Mouse (Mus musculus): ENCODE data around the gene Mical1.

Gene Mical1

DNA sequence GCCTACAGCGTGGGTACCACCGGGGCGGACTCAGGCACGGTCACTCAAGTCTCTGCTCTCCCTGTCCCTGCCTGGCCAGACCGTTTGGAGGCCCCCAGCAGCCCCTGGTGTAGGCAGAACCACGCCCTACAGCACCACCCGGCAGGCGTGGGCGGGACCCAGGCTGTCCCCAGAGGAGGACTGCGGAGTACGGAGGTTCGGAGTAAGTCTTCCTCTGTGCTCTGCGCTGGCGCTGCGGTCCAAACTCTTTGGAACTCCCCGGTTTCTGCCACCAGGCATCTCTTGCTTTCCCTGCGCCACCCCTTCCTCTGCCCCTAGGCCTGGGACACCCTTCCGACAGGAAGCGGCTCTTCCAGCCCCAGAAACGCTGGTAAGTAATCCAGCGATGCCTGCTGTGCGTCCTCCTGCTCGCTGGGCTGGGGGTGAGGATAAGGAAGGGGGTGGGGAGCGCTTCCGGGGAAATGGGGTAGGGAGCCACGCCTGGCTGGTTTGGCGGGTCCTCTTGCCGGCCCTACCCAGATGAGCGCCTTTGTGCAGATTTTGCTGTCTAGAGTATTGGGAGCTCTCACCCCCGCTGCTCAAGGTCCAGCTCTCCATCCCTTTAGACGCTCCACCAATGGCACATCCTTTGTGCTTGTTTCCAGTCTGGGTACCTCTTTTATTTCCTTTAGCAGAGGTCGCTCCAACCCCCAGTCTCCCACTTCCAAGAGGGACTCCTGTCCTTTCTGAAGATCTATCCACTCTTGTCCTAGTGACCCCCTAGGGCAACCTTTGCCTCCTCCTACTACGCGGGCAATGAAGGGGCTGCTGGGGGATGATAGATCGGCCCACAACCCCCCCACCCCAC lies at the start of gene Mical1:
Mical1 (plus strand) TSS at position 144 of the 847 bp plus-strand sequence.
- DNase-seq (ENCODE audit: low read depth, low spot score) = peak; percentile 83

DNA sequence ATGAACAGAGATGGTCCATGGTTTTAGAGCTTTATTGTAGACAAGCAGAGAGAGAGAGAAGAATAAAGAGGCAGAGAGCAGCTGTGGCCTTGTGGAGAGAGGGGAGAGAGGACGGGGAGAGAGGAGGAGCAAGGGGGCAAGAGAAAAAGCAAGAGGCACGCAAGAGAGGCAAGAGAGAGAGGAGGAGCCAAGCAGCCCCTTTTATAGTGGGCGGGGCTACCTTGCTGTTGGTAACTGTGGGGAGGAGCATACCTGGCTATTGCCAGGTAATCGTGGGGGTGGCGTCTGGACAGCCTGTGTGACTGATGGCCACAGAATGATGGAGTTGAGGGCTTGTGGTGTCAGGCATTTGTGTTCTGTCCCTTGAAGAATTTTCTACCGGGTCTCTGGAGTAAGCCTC lies 49.7 kb upstream of the Mical1 start:
- DNase-seq (ENCODE audit: low read depth, low spot score) = peak; percentile 79

DNA sequence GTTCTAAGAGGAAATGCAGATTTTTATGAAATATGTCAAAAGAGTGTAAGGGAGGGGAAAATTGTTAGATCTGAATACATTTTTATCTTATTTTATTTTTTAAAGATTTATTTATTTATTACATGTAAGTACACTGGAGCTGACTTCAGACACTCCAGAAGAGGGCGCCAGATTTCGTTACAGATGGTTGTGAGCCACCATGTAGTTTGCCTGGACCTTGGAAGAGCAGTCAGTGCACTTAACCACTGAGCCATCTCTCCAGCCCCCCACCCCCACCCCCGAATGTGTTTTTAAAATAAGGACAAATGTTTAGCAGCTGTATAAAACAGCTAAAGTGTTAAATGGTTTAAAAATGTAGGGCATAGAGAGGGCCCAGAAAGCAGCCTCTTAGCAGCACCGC lies 41.5 kb upstream of the Mical1 start:
- DNase-seq (ENCODE audit: low read depth, low spot score) = peak; percentile 88

DNA sequence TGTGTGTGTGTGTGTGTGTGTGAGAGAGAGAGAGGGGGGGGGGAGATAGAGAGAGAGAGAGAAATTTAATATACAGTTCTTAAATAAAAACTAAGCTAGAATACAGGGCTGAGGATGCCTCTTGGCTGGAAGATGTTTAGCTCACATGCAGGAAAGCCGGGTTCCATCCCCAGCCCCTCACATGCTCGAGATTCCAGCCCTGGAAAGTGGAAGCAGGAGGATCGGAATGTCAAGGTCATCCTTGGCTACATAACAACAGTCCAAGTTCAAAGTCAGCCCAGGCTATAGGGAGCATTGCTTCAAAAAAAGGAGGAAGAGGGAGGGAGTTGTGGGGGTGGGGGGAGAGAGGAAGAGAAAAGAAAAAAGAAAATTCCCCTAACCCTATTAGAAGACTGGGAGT lies 41.0 kb upstream of the Mical1 start:
- DNase-seq (ENCODE audit: low read depth, low spot score) = peak; percentile 99

DNA sequence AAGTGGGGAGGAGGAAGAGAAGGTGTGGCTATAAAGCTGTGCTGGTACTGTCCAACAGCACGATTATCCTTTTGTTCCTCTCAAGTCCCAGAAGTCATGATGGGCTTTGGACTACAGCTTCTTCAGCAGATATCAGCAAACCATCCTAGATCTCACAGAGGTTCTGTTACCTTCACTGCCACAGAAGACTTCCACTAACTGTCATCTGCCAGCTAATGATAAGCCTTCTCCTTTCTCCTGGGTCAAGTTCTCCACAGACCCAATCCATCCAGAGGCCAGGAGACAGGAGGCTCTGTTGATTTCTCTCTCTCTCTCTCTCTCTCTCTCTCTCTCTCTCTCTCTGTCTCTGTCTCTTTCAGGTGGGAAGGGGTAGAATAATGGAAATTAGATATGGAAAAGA lies 27.9 kb upstream of the Mical1 start:
- DNase-seq (ENCODE audit: low read depth, low spot score) = no peak

DNA sequence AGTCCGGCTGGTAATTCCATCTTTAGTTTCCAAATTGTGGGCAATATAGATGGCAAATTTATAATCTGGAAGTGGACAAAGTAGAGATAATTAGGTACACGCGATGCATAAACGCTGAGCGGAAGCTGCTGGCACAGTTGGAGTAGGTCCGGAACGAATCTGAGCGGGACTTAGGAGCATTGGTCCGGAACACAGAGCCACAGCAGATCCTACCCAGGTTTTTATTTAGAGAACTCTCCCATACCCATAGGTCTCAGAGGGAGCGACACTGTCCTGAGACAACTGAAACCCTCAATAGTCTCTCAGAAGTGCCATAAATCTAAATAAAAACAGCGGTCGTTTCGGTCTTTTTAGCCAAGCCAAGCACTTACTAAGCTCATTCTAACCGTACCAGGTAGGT lies 26.4 kb upstream of the Mical1 start:
- peak; percentile 66 for DNase-seq (ENCODE audit: low read depth, low spot score)

DNA sequence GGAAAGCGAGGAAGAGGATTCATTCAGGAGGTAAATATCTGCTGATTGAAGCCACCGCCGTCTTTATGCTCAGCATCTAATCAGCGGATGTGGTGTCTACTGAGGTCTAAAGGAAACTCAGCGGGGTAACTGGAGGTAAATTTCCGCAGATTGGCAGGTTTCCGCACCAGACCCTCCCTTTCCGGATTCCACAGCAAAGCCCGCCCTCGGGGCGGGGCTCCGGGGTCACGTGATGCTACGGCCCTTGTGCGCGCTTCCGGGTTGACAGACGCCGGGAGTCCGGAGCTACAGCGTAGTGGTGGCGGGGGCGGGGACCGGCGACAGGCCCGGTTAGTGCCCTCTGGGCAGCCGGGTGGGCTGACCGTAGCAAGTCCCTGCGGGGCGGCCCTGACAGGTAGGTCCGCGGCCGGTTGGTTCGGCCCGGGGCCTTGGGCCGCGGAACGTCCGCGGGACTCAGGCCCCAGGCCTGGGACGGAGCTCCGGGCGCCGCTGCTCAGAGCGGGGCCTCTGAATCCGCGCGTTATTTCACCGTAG lies 25.9 kb upstream of the Mical1 start, which contains the start of gene Zbtb24:
Zbtb24 (plus strand) TSS at position 247 of the 534 bp plus-strand sequence.
- DNase-seq (ENCODE audit: low read depth, low spot score) = peak; percentile 98

DNA sequence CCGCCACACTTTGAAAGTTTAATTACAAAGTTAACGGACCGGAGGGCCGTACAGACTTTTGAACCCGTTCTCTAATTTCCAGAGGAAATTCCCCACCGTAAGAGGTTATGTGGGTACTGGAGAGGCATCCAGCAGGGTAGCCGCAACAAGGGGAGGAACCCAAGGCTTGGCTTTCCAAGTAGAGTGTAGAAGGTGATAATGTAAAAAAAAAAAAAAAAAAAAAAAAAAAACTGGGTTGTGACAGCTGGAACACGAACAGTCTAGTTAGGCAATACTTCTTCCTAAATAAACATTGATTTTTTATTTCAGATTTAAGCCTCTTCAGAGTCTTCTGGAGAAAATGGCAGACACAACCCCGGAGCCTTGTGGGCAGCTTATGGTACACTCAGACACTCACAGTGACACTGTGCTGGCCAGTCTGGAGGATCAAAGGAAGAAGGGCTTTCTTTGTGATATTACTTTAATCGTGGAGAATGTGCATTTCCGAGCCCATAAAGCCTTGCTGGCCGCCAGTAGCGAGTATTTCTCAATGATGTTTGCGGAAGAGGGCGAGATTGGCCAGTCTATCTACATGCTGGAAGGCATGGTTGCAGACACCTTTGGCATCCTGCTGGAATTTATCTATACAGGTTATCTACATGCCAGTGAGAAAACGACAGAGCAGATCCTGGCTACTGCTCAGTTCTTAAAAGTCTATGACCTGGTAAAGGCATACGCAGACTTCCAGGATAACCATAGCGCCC lies 25.2 kb upstream of the Mical1 start:
- DNase-seq (ENCODE audit: low read depth, low spot score) = no peak

DNA sequence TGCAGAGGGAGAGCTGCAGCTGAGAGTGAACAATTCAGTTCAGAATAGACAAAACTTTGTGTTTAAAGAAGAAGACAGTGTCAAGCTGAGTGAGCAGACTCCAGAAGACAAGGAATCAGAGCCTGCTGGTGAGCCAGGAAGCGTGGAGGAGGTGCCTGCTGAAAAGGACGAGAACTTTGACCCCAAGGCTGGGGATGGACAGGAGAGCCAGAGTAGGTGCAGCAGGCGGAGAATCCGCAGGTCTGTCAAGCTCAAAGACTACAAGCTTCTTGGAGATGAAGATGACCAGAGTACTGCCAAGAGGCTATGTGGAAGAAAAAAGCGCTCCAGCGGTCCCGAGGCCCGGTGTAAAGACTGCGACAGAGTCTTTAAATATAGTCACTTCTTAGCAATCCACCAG lies 24.5 kb upstream of the Mical1 start:
- DNase-seq (ENCODE audit: low read depth, low spot score) = no peak

DNA sequence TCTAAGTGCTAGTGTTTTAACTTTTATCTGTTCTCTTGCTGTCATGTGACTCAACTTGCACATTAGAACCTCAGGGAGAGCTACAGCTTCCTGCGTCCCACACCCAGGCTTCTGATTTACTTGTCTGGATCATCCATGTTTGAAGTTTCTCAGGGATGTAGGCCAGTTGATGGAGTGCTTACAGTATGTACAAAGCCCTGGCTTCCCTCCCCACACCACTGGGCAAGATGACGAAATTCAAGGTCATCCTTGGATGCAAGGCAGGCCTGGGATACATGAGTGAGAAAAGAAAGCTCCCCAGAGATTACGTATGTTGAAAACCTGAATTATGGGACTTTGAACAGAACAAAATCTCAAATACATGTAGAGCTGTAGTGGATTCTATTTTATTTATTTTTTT lies 23.3 kb upstream of the Mical1 start:
- no peak for DNase-seq (ENCODE audit: low read depth, low spot score)

DNA sequence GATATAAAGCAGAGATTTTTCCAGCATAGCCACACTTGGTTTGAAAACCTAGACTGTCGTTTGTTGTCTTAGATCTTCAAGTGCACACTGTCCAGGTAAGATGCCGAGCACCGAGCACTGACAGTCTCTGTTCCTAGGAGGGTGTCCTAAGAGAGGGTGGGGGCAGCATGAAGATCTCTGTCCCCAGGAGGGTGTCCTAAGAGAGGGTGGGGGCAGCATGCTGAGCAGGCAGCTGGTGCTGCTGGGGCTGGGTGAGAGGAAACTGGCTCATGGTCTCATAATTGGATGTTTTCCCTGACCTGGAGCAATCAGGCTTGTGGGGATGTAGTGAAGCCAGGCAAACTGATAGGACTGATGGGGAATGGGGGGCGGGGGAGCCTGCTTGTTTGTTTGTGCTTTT lies 16.1 kb upstream of the Mical1 start:
- DNase-seq (ENCODE audit: low read depth, low spot score) = no peak

DNA sequence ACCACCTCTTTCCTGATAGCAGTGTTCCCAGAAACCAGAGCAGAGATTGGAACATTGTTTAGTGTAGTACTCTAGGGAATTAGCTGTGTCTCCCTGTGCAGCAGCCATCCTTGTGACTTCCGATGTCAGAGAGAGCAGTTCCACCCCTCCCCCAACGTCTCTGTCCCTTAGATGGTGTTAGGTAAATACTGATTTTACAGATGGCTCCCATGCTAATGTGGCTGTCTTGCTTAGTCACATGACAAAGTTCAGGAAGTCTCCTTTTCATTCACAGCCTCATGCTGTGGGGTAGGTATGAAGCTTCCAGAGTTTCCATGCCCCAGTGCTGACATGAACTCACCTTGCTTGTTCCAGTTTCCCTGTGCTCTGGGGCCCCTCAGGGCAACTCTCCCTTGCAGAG lies 15.6 kb upstream of the Mical1 start:
- DNase-seq (ENCODE audit: low read depth, low spot score) = peak; percentile 71

DNA sequence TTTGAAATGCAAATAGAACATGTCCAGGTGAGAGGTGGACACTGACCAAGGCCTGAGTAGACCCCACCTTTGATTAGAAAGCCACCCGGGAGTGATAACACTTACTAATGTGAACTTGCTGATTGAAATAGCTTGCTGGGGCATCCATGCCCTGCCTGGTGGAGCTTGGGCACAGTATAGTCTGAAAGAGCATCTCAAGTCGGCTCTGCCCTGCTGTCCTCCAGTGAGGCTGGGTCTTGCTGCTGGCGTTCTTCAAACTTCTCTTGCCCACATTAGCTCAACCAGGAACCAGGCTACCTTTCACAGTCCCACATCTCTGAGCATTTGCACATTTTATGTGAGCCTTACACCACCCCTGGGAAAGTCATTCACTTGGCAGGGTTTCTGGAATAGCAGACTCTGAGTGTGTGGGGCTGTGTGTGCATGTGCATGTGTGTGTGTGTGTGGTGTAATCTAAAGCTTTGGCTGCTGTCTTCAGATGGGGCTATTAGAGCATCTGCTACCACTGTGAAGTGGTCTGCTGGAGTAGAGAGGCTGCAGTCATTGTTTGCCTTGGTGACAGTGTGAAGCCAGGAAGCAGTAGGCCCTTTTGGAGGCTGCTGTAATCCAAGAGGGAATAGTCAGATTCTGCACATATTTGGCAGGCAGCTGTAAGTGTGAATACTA lies 14.9 kb upstream of the Mical1 start:
- no peak for DNase-seq (ENCODE audit: low read depth, low spot score)

DNA sequence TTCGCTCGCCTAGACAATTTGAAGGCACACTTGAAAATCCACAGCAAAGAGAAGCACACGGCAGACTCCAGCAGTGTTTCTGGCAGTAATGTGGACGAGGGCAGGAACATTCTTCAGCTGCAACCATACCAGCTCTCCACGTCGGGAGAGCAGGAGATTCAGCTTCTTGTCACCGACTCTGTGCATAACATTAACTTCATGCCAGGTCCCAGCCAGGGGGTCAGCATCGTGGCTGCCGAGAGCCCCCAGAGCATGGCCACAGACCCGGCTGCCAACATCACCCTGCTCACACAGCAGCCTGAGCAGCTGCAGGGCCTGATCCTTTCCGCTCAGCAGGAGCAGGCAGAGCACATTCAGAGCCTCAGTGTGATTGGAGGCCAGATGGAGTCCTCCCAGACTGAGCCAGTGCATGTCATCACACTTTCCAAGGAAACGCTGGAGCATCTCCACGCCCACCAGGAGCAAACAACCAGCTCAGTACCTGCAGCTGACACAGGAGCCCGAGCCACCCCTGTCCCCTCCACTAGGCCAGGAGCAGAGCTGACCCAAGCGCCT lies 11.6 kb upstream of the Mical1 start:
- peak; percentile 88 for DNase-seq (ENCODE audit: low read depth, low spot score)

DNA sequence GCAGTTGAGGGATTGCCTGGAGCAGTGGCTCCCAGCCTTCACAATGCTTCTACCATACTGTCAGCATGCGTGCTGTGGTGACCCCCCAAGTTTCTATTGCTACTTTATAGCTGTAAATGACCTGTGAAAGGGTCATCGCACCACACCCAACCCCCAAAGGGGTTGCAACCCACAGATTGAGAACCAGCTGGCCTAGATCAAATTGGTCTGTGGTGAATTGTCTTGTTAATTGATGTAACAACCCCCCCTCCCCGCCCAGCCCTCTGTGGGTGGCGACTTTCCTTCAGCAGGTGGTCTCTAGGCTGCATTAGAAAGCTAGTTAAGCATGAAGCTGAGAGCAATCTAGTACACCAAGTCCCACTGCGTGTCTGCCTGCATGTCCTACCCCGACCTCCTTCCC lies 8.8 kb upstream of the Mical1 start:
- peak; percentile 97 for DNase-seq (ENCODE audit: low read depth, low spot score)

DNA sequence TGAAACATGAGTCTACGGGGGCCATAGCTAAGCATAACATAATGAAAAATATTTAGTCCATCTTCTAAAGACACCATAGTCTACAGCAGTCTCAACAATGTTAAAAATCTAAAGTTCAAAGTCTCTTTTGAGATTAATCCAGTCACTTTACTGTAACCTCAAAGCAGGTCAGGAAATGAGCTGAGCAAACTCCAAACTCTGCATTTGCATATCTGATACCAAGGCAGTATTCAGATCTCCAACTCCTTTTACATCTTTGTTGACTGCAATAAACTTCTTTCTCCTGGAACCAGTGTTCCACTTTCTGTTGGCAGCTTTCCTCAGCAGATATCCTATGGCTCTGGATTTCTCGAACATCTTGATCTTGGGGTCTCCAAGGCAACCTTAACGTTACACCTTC lies 5.4 kb upstream of the Mical1 start:
- DNase-seq (ENCODE audit: low read depth, low spot score) = no peak

DNA sequence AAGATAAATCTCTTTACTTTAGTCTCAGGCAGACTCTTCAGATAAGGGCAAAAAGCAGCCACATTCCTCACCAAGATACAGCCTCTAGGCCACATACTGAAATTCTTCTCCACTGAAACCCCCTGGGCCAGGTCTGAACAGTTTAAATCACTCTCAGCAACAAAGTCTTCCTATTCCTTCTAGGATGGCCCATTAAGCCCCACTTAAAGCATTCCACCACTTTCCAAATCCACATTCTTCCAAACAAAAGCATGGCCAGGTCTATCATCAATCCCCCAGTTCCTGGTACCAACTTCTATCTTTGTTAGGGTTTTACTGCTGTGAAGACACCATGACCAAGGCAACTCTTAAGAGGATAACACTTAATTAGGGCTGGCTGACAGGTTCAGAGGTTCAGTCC lies 3.6 kb upstream of the Mical1 start:
- peak; percentile 62 for DNase-seq (ENCODE audit: low read depth, low spot score)

DNA sequence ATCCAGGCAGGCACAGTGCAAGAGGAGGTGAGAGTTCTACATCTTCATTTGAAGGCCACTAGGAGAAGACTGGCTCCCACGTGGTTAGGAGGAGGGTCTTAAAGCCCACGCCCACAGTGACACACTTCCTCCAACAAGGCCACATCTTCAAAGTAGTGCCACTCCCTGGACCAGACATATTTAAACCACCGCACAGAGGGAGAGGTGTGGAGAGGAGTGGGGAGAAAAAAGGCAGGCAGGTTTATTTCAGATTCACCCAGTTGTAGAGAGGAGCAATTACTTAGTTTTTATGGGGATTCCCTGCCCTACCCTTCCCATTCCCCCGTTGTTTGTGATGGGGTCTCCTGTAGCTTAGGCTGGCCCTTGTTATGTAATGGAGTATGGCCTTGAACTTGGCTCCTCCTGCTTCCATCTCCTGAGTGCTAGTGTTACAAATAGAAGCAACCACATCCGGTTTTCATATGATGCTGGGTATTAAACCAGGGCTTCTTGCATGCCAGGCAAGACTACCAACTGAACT lies 3.1 kb upstream of the Mical1 start:
- DNase-seq (ENCODE audit: low read depth, low spot score) = peak; percentile 88

DNA sequence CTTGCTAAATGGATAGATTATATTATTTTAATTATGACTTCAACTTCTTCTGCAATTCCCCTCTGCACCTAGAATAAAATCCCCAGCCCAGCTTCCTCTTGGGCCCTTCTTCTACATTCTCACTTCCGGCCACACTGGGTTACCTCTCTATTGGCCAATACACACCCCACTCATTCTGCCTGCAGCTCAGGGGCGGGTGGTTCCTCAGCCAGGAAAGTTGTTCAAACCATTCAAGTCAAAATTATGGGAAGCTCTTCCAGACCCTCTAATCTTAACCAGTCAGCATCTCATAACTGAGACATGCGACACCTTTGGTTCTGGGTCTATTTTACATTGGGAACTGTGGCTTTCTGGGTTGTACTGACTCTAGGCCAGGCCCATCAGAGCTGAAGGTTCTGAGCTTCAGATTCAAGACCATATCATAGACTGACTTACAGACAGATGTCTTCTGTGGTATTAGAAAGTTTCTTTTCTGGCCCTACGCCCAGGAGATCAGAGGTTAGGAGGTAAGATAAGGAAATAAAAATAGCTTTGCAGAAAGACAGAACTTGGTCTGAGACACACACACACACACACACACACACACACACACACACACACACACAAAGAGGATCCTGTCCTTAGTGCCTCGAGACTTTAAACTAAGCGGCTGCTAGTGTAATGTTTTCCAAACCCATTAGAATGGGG lies 2.2 kb upstream of the Mical1 start:
- no peak for DNase-seq (ENCODE audit: low read depth, low spot score)

DNA sequence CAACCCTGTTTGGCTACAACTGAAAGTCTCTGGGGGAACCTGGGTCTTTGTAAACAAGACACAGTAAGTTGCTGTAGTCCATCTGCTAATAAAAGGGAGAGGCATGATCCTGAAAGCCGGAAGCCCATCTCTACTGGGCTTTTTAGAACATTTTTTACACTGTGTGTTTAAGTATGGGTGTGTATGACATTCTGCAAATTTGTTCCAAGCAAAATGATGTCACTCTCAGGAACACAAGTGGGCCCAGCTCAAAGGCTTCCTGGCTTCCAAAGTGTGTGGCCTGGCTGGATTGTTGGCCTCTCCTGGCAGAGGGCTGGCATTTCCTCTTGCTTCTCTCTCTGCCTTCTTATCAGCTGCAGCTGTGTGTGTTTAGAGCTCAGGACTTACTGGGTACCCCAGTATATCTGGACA lies 1.1 kb upstream of the Mical1 start:
- DNase-seq (ENCODE audit: low read depth, low spot score) = no peak

DNA sequence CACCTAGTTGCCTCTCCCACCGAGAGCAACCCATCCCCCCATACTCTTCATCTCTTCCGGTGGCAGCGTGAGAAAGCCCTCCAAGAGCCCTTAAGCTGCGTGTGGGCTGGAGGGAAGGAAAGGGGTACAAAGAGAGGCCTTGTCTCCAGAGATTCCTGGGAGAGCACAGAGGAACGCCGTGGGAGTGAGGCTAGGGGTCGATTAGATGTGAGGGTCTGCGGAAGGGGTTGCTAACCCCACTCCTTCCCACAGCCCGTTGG lies 834 bp downstream of the Mical1 start:
- peak; percentile 60 for DNase-seq (ENCODE audit: low read depth, low spot score)

All from R1 (cell line).